Mouse (Mus musculus) midbrain, postnatal 0 days (tissue): ENCODE results near the gene Lpar1. TPM values are rescaled to one million over a fixed set of nuclear protein-coding genes. Genes with fewer than 3 reads are reported as not detected.
A peak's percentile ranks its signal among the peaks of the same experiment; 100 is the strongest.

ENCODE experiments used
- ATAC-seq: fragments of 200-750 bp; cut with Nextera tagmentation; 2 replicates; pipeline ENCODE4 v1.8.0; 2017; ENCODE audit warnings: moderate number of reproducible peaks, mild to moderate bottlenecking, moderate TSS enrichment, moderate library complexity; ENCODE audit not compliant: low FRiP score
- DNase-seq: peaks from one replicate; pipeline ENCODE4 v3.0.0-alpha.2; 2015; ENCODE audit warnings: low spot score
- H3K27ac ChIP-seq: fragments of 300-500 bp; sonication (generic); 2 replicates; pipeline ENCODE4 v1.5.1; 2014; ENCODE audit warnings: low read depth, mild to moderate bottlenecking, low read length, mixed read lengths
- H3K27me3 ChIP-seq: fragments of 300-500 bp; sonication (generic); 2 replicates; pipeline ENCODE4 v1.6.1; 2014; ENCODE audit warnings: low read length, control low read depth, mixed read lengths; ENCODE audit not compliant: insufficient read depth
- H3K36me3 ChIP-seq: fragments of 300-500 bp; sonication (generic); 2 replicates; pipeline ENCODE4 v1.6.1; 2014; ENCODE audit warnings: low read length, control low read depth, mixed read lengths; ENCODE audit not compliant: insufficient read depth
- H3K4me1 ChIP-seq: fragments of 300-500 bp; sonication (generic); 2 replicates; pipeline ENCODE4 v1.6.1; 2014; ENCODE audit warnings: mild to moderate bottlenecking, control low read depth, antibody characterized with exemption, low read length, mixed read lengths; ENCODE audit not compliant: insufficient read depth
- H3K4me2 ChIP-seq: fragments of 300-500 bp; sonication (generic); 2 replicates; pipeline ENCODE4 v1.6.1; 2014; ENCODE audit warnings: low read depth, mild to moderate bottlenecking, low read length, mixed read lengths; ENCODE audit not compliant: poor library complexity, severe bottlenecking
- H3K4me3 ChIP-seq: fragments of 300-500 bp; sonication (generic); 2 replicates; pipeline ENCODE4 v1.5.1; 2014; ENCODE audit warnings: low read depth, mild to moderate bottlenecking, low read length, moderate library complexity
- H3K9ac ChIP-seq: fragments of 300-500 bp; sonication (generic); replicated peaks from 2 replicates; pipeline ENCODE4 v1.6.1; 2014; ENCODE audit warnings: mild to moderate bottlenecking, low read length, moderate library complexity, mixed read lengths; ENCODE audit not compliant: poor library complexity, severe bottlenecking
- H3K9me3 ChIP-seq: fragments of 300-500 bp; sonication (generic); 2 replicates; pipeline ENCODE4 v1.6.1; 2016; ENCODE audit warnings: low read length, control low read depth
- CTCF ChIP-seq: IDR thresholded peaks from 2 replicates; pipeline ENCODE4 v1.5.1; 2016; ENCODE audit warnings: antibody characterized with exemption, mild to moderate bottlenecking
- WGBS: fragments of 180-500 bp; shearing (Covaris S2); extraction: QIAGEN DNeasy Blood & Tissue Kit; methylation state at CpG from one replicate; pipeline ENCODE4 v1.1.7; 2014; 5-methylcytosine and 5-hydroxymethylcytosine counted together
- polyA plus RNA-seq: library from polyadenylated mRNA; unstranded; fragments of >200 nt; fragmentation: Nextera tagmentation; extraction: Ambion mirVana; gene quantifications from 2 replicates; pipeline ENCODE4 v1.2.1, GENCODE M21; 2015
- total RNA-seq: library from RNA; depleted of rRNA; stranded (reverse); fragments of >200 nt; gene quantifications from 2 replicates; pipeline ENCODE4 v1.2.3, GENCODE M21; 2014

Lpar1 gene
- total and polyA plus RNA-seq, 2 experiments from 2014 or later, result 19.1 to 28.7 TPM

DNA sequence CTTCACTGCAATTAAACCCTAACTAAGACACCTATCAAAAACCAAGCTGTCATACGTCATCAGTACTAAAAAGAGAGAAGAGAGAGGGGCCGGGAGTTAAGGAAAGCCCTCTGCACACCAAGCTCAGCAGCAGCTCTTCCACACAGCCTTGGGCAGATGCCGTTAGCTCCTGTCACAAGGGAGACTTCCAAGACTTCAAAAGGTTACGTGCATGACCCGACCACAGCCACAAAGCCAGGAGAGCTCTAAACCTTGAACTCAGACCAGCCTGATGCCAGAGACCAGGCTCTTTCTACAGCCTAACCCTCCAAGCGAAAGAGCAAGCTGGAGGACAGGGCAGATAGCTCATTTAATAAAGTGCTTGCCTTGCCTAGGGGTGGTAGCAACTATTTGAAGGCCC is 46.2 kb downstream of the Lpar1 start:
- Histone ChIP-seq H3K9me3 (no peaks in the 10 kb centered on the region), H3K4me3 (no peak overlapping the region), H3K27me3 (no peaks in the 10 kb centered on the region), H3K4me2 (no peak overlapping the region), H3K9ac (no peak overlapping the region), H3K4me1 (no peaks in the 10 kb centered on the region), H3K36me3 (no peaks in the 10 kb centered on the region), H3K27ac (no peak overlapping the region)
- DNase-seq (no peak), ATAC-seq (no peak)
- 88% methylated on average over 6 of the region's 6 CpGs for WGBS
- TF ChIP-seq CTCF, result no peak

DNA sequence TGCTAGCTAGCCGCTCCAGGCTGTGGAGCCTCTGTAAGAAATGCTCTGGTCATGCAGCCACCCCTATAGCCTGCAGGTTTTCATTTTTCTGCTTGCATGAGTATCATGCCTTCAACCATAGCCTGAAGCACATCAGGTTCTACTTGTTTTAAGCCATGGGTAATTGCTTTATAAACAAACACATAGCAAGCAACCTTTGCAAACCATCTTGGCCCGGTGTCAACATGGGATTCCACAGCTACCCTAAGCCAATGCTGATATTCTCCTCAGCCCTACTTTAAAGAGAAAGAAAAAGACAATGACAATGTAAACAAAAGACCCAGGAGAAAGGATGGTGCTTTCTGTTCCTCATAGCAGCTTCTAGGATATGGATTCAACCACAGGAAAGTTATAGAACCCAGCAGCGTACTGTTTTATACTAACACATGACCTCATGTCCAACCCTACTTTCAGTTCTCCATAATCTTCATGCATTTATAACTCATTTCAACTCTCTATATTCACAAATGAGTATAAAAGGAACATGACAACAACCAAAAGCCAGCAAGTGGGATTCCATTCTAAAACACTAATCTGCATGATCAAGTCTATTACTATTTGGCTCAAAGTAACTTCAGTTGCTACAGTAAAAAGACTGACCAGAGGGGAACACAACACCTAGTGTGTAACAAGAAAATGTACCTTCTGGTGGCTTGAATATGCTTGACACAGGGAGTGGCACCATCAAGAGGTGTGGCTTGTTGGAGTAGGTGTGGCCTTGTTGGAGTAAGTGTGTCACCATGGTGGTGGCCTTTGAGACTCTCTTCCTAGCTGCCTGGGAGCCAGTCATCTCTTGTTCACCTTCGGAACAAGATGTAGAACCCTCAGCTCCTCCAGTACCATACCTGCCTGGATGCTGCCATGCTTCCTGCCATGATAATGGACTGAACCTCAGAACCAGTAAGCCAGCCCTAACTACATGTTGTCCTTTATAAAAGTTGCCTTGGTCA is 46.9 kb downstream of the Lpar1 start:
- 95% methylated on average over 4 of the region's 4 CpGs for WGBS
- no peak for DNase-seq
- H3K9me3 ChIP-seq, result no peaks in the 10 kb centered on the region
- H3K27ac ChIP-seq, result no peak overlapping the region
- no peak for ATAC-seq
- H3K36me3 ChIP-seq, result no peaks in the 10 kb centered on the region
- H3K27me3 ChIP-seq, result no peaks in the 10 kb centered on the region
- no peak overlapping the region for H3K4me2 ChIP-seq
- H3K4me3 ChIP-seq, result no peak overlapping the region
- H3K9ac ChIP-seq, result no peak overlapping the region
- H3K4me1 ChIP-seq, result no peaks in the 10 kb centered on the region
- no peak for TF ChIP-seq CTCF

DNA sequence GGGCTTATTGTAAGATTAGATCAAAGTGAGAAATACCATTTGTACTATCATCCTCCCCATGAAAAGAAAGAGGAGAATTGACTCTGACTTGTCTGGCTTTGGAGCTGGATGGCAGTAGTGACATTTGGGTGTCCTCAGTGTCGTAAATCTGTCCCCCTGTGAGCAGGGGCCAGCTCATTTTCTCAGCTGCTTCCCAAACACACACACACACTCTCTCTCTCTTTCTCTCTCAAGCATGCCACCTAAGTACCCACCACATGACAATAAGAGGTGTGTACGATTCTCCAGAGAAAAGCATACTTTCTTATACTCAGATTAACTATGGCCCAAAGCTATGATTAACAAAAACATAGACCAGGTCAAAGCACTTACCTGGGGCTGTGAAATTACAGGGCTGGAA is 49.4 kb downstream of the Lpar1 start:
- Histone ChIP-seq H3K4me2 (no peak overlapping the region), H3K27me3 (no peaks in the 10 kb centered on the region), H3K4me3 (no peak overlapping the region), H3K4me1 (no peaks in the 10 kb centered on the region), H3K27ac (no peak overlapping the region), H3K9me3 (no peaks in the 10 kb centered on the region), H3K9ac (no peak overlapping the region), H3K36me3 (no peaks in the 10 kb centered on the region)
- no peak for TF ChIP-seq CTCF
- no peak for ATAC-seq
- WGBS, result 82% methylated on average over 2 of the region's 2 CpGs
- no peak for DNase-seq

DNA sequence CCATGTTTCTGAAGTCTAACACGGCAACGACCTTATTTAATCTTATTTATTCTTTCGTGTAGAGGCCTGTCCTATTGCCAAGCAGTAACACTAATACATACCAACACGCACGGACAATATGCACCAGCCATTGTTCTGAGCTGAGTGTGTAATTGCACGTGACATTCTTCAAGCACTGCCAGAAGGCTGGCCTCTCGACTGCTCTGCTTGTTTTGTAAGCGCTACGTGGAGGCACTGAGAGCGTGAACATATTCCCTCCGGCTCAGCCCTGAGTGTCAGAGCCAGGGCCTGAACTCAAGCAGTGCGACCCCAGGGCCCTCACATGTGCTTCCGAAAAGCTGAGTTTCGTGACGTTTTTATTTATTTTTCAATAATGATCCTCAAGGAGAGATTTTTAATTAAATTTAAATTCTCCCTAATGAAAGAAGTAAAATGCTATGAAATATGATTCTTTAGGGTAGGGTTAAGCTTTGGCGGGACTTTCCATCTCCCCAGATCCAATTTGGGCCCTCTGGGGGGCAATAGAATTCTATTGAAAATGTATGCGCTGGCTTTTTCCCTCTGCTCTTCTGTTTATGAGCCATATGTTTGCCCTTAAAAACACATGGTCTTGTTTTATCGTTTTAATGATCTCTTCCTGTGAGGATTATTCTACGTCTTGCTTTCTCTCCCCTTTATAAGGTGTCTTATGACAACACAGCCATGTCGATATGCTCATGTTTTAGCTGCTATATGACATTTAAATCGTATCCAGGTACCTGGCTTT is 52.5 kb downstream of the Lpar1 start:
- H3K9me3 ChIP-seq, result no peaks in the 10 kb centered on the region
- WGBS, result 52% methylated on average over 21 of the region's 21 CpGs
- no peaks in the 10 kb centered on the region for H3K27me3 ChIP-seq
- H3K4me1 ChIP-seq, result no peaks in the 10 kb centered on the region
- no peak for TF ChIP-seq CTCF
- no peak overlapping the region for H3K9ac ChIP-seq
- no peak overlapping the region for H3K27ac ChIP-seq
- peak; percentile 11 for DNase-seq
- no peak overlapping the region for H3K4me2 ChIP-seq
- no peak for ATAC-seq
- no peaks in the 10 kb centered on the region for H3K36me3 ChIP-seq
- H3K4me3 ChIP-seq, result no peak overlapping the region

DNA sequence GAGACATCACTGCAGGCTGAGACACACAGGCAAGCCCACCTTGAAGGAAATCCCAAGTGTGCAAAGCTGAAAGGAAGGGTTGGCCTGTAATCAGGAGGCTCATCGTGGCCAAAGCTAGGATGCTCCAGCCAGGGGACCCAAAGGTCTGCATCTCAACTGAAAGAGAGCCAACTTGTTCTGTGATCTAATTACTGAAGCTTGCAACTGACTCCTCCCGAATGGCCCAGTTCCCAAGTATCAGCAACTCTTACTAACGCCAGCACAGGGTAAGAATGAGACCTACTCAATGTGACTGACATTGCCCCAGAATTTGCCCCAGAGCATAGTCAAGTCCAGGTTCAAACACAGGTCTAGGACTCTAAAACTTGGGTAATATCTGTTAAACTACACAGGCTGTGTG is 53.9 kb downstream of the Lpar1 start:
- H3K9ac ChIP-seq, result no peak overlapping the region
- H3K36me3 ChIP-seq, result no peaks in the 10 kb centered on the region
- no peak overlapping the region for H3K4me2 ChIP-seq
- DNase-seq (no peak), ATAC-seq (no peak)
- no peak for TF ChIP-seq CTCF
- 74% methylated on average over 3 of the region's 3 CpGs for WGBS
- H3K9me3 ChIP-seq, result no peaks in the 10 kb centered on the region
- no peaks in the 10 kb centered on the region for H3K4me1 ChIP-seq
- no peaks in the 10 kb centered on the region for H3K27me3 ChIP-seq
- no peak overlapping the region for H3K4me3 ChIP-seq
- H3K27ac ChIP-seq, result no peak overlapping the region

DNA sequence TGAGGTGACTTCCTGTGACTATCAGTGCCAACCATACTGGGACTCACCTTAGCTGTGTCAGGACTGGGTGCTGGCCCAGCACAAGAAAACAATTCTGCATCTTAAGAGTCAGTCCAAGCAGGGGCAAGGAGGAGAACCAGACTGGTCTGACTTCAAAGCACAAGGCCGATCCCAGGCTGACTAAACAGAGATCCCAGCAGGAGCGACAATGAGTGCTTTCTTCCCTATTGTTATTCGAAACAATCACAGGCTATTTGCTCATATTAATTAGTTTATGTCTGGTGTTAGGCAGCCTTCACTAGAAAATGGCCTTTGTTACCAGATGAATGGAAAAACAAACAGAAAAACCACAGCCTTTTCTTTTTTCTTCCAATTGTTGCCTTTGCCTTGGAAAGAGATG is 54.5 kb downstream of the Lpar1 start:
- WGBS, result 66% methylated on average over 3 of the region's 3 CpGs
- H3K9me3 ChIP-seq, result no peaks in the 10 kb centered on the region
- no peak overlapping the region for H3K4me2 ChIP-seq
- no peaks in the 10 kb centered on the region for H3K36me3 ChIP-seq
- DNase-seq (no peak), ATAC-seq (no peak)
- no peak overlapping the region for H3K4me3 ChIP-seq
- no peak overlapping the region for H3K9ac ChIP-seq
- H3K27me3 ChIP-seq, result no peaks in the 10 kb centered on the region
- no peak for TF ChIP-seq CTCF
- no peak overlapping the region for H3K27ac ChIP-seq
- H3K4me1 ChIP-seq, result no peaks in the 10 kb centered on the region
